Mouse (Mus musculus): ENCODE measurements around the gene Mtmr11. TPM values are rescaled to one million over a fixed set of nuclear protein-coding genes. Genes with fewer than 3 reads are reported as not detected.
"Not testable (repeated sequence)": the region's sequence is repeated elsewhere in the genome, so short reads cannot be mapped to it uniquely, and the experiment has no call there.

Mtmr11 gene
- total RNA-seq, 2 experiments from 2014 or later, result 2.5 to 4.1 TPM

- peak; percentile 22 for DNase-seq
Observed at GRCm38 (mm10) chr3:96219191-96219641, 57.4 kb downstream of the Mtmr11 start.

- DNase-seq, result peak; percentile 73
Observed at GRCm38 (mm10) chr3:96219661-96220130, 57.9 kb downstream of the Mtmr11 start, which contains the start of the genes Bola1 and Hist2h2ab. Gene Bola1, minus strand, starts transcription at chr3:96219709. Gene Hist2h2ab, plus strand, starts transcription at chr3:96219865.

GRCm38 (mm10) chr3:96220131-96220764 is 58.4 kb downstream of the Mtmr11 start:
- DNase-seq, result not testable (repeated sequence)

- peak; percentile 81 for DNase-seq
Observed at GRCm38 (mm10) chr3:96220765-96221639, 59.2 kb downstream of the Mtmr11 start, which contains the start of the genes Hist2h2ac and Hist2h2be. Gene Hist2h2ac, minus strand, starts transcription at chr3:96220880. Gene Hist2h2be, plus strand, starts transcription at chr3:96221119.

Small RNA genes lying within 50 kb of the gene (microRNA-seq; reads per million reads assigned to microRNA genes)
- 0 reads per million in 2 experiments for gene Gm44492 (ENCODE audit: borderline replicate concordance in 2 of 2)

Other genes starting within 250 kb of the Mtmr11 start
- gene Anp32e, start 232.8 kb upstream of the Mtmr11 start, total RNA-seq (2021), result 10 to 100 TPM; 67.4 to 69.1 TPM
- 10 to 100 TPM; 23.2 to 39.8 TPM for gene Plekho1, start 166.0 kb upstream of the Mtmr11 start, total RNA-seq (2021)
- 10 to 100 TPM; 17.0 to 22.2 TPM for gene Vps45, start 103.5 kb upstream of the Mtmr11 start, total RNA-seq (2021)
- gene Otud7b, start 57.5 kb upstream of the Mtmr11 start, total RNA-seq (2021), result 10 to 100 TPM; 52.5 to 54.4 TPM
- 10 to 100 TPM in 1 of 2 experiments, 1 to 10 TPM in 1; 8.8 to 10.3 TPM for gene Sf3b4, start 10.3 kb downstream of the Mtmr11 start, total RNA-seq (2021)
- 1 to 10 TPM in 1 of 2 experiments, under 1 TPM in 1; 0.92 to 1.3 TPM for gene Sv2a, start 19.1 kb downstream of the Mtmr11 start, total RNA-seq (2021)
- gene Bola1, start 57.7 kb downstream of the Mtmr11 start, total RNA-seq (2021), result 10 to 100 TPM; 22.4 to 28.2 TPM
- gene Hist2h2ab, start 57.9 kb downstream of the Mtmr11 start, total RNA-seq (2021), result 1 to 10 TPM; 1.7 TPM
- gene Hist2h2ac, start 58.9 kb downstream of the Mtmr11 start, total RNA-seq (2021), result 10 to 100 TPM; 12.1 to 12.5 TPM
- gene Hist2h2be, start 59.1 kb downstream of the Mtmr11 start, total RNA-seq (2021), result 1 to 10 TPM; 4.5 to 5.3 TPM
- gene Hist2h3c2, start 77.1 kb downstream of the Mtmr11 start, total RNA-seq (2021), result 10 to 100 TPM in 1 of 2 experiments, 1 to 10 TPM in 1; 7.1 to 11.4 TPM
- 100 to 1,000 TPM; 213 to 222 TPM for gene Hist2h2aa2, start 78.3 kb downstream of the Mtmr11 start, total RNA-seq (2021)
- 1 to 10 TPM; 4.9 to 5.7 TPM for gene Hist2h2aa1, start 83.5 kb downstream of the Mtmr11 start, total RNA-seq (2021)
- gene Hist2h3c1, start 84.7 kb downstream of the Mtmr11 start, total RNA-seq (2021), result not detected
- gene Hist2h4, start 101.3 kb downstream of the Mtmr11 start, total RNA-seq (2021), result 1 to 10 TPM; 7.5 to 8.7 TPM
- gene Hist2h3b, start 106.7 kb downstream of the Mtmr11 start, total RNA-seq (2021), result 10 to 100 TPM; 24.6 to 29.5 TPM
- gene Hist2h2bb, start 107.7 kb downstream of the Mtmr11 start, total RNA-seq (2021), result 10 to 100 TPM; 30.8 to 37.0 TPM
- gene Fcgr1, start 132.0 kb downstream of the Mtmr11 start, total RNA-seq (2021), result under 1 TPM; 0.33 to 0.40 TPM